Mouse (Mus musculus) heart, adult 2 months (tissue): Measurements from ENCODE around the gene Tmco5. TPM values are rescaled to one million over a fixed set of nuclear protein-coding genes. Genes with fewer than 3 reads are reported as not detected.

Experiments
- DNase-seq, 2 experiments: peaks; one replicate each; pipeline ENCODE4 v3.0.0; 2021
- H3K27ac ChIP-seq: fragments of 200-600 bp; 2 replicates; pipeline ENCODE4 v1.8.1; 2022
- H3K27me3 ChIP-seq: fragments of 200-500 bp; 2 replicates; pipeline ENCODE4 v1.6.1; 2012; ENCODE audit warnings: mild to moderate bottlenecking, low read length, inconsistent platforms, mixed read lengths; ENCODE audit not compliant: control insufficient read depth, insufficient read depth
- H3K36me3 ChIP-seq: fragments of 200-500 bp; 2 replicates; pipeline ENCODE4 v1.6.1; 2012; ENCODE audit warnings: low read length, inconsistent platforms; ENCODE audit not compliant: control insufficient read depth, insufficient read depth
- H3K4me1 ChIP-seq: fragments of 200-500 bp; 2 replicates; pipeline ENCODE4 v1.6.1; 2011; ENCODE audit warnings: low read length; ENCODE audit not compliant: control insufficient read depth, insufficient read depth
- H3K4me3 ChIP-seq: fragments of 200-600 bp; 2 replicates; pipeline ENCODE4 v1.8.1; 2022
- H3K79me2 ChIP-seq: fragments of 200-500 bp; replicated peaks from 2 replicates; pipeline ENCODE4 v1.6.1; 2012; ENCODE audit warnings: mild to moderate bottlenecking, inconsistent platforms, low read length, moderate library complexity, mixed read lengths; ENCODE audit not compliant: control insufficient read depth, insufficient read depth
- H3K9ac ChIP-seq: fragments of 200-500 bp; 2 replicates; pipeline ENCODE4 v1.6.1; 2012; ENCODE audit warnings: low read depth, mild to moderate bottlenecking, control low read depth, inconsistent platforms, low read length, mixed read lengths
- CTCF ChIP-seq: fragments of 200-600 bp; IDR thresholded peaks from 2 replicates; pipeline ENCODE4 v1.8.1; 2022; ENCODE audit warnings: antibody characterized with exemption, mild to moderate bottlenecking, moderate library complexity
- EP300 ChIP-seq: fragments of 200-500 bp; IDR thresholded peaks from 2 replicates; pipeline ENCODE4 v1.6.1; 2011; ENCODE audit warnings: low read depth, low read length, control low read depth; ENCODE audit not compliant: insufficient read depth
- POLR2A ChIP-seq: fragments of 200-500 bp; IDR thresholded peaks from 2 replicates; pipeline ENCODE4 v1.6.1; 2011; ENCODE audit warnings: mild to moderate bottlenecking, low read depth, low read length, control low read depth; ENCODE audit not compliant: insufficient read depth
- WGBS: fragments of 180-500 bp; shearing (Covaris S2); methylation state at CpG from one replicate; pipeline ENCODE4 v1.1.7; 2018; 5-methylcytosine and 5-hydroxymethylcytosine counted together
- intact Hi-C: fragments of 180-260 bp; cut with DNase I; formaldehyde crosslinking; loops from one replicate; pipeline ENCODE4 v1.15.1; 2025
- polyA plus RNA-seq: library from polyadenylated mRNA; depleted of rRNA; stranded (reverse); fragments of >200 nt; gene quantifications from 2 replicates; pipeline ENCODE4 v1.2.3, GENCODE M21; 2012
- total RNA-seq, 2 experiments: library from RNA; stranded (reverse); gene quantifications; 2 replicates each; pipeline ENCODE4 v1.2.3; 2021

The Tmco5 gene
- total and polyA plus RNA-seq, 3 experiments = not detected

GRCm38 (mm10) chr2:116852249-116852648, 26.2 kb upstream of the Tmco5 start:
- Histone ChIP-seq H3K27ac (no peak overlapping the region), H3K27me3 (no peaks in the 10 kb centered on the region), H3K36me3 (no peaks in the 10 kb centered on the region), H3K4me3 (no peak overlapping the region), H3K9ac (no peak overlapping the region), H3K4me1 (no peaks in the 10 kb centered on the region), H3K79me2 (no peaks in the 10 kb centered on the region)
- intact Hi-C loops = no loop called here
- DNase-seq = no peak
- no peak for TF ChIP-seq POLR2A
- TF ChIP-seq CTCF = no peak
- 16% methylated on average over 5 of the region's 5 CpGs for WGBS

- Histone ChIP-seq H3K27ac (no peak overlapping the region), H3K4me1 (no peaks in the 10 kb centered on the region), H3K9ac (no peak overlapping the region), H3K79me2 (no peaks in the 10 kb centered on the region), H3K36me3 (no peaks in the 10 kb centered on the region), H3K4me3 (no peak overlapping the region), H3K27me3 (no peaks in the 10 kb centered on the region)
- DNase-seq = no peak
- intact Hi-C loops = no loop called here
- WGBS = 67% methylated on average over 6 of the region's 6 CpGs
- no peak for TF ChIP-seq EP300
- TF ChIP-seq POLR2A = no peak
- no peak for TF ChIP-seq CTCF
Observed at GRCm38 (mm10) chr2:116858703-116859102, 19.8 kb upstream of the Tmco5 start.

GRCm38 (mm10) chr2:116876955-116877615, 1.4 kb upstream of the Tmco5 start:
- Histone ChIP-seq H3K27me3 (no peaks in the 10 kb centered on the region), H3K4me3 (no peak overlapping the region), H3K4me1 (no peaks in the 10 kb centered on the region), H3K9ac (no peak overlapping the region), H3K27ac (no peak overlapping the region), H3K36me3 (no peaks in the 10 kb centered on the region), H3K79me2 (no peaks in the 10 kb centered on the region)
- no peak for TF ChIP-seq POLR2A
- no peak for TF ChIP-seq EP300
- TF ChIP-seq CTCF = no peak
- WGBS = 48% methylated on average over 9 of the region's 9 CpGs
- intact Hi-C loops = no loop called here
- no peak for DNase-seq

GRCm38 (mm10) chr2:116879730-116880129, 1.2 kb downstream of the Tmco5 start:
- no peak for TF ChIP-seq EP300
- no peak for TF ChIP-seq POLR2A
- no peak for TF ChIP-seq CTCF
- no peak for DNase-seq
- intact Hi-C loops = no loop called here
- no peak overlapping the region for H3K9ac ChIP-seq
- H3K27ac ChIP-seq = no peak overlapping the region
- no peaks in the 10 kb centered on the region for H3K36me3 ChIP-seq
- H3K79me2 ChIP-seq = no peaks in the 10 kb centered on the region
- no peak overlapping the region for H3K4me3 ChIP-seq
- H3K27me3 ChIP-seq = no peaks in the 10 kb centered on the region
- WGBS = 73% methylated on average over 3 of the region's 3 CpGs
- H3K4me1 ChIP-seq = no peaks in the 10 kb centered on the region

GRCm38 (mm10) chr2:116893316-116893987, 15.0 kb downstream of the Tmco5 start:
- WGBS = 37% methylated on average over 14 of the region's 14 CpGs
- H3K79me2 ChIP-seq = no peaks in the 10 kb centered on the region
- no peaks in the 10 kb centered on the region for H3K27me3 ChIP-seq
- TF ChIP-seq CTCF (no peak), POLR2A (no peak)
- intact Hi-C loops = no loop called here
- H3K27ac ChIP-seq = no peak overlapping the region
- H3K9ac ChIP-seq = no peak overlapping the region
- H3K4me1 ChIP-seq = 0 out of 2 replicates have a peak, but pooled peaks cover 1% of the 10 kb centered on the region
- no peaks in the 10 kb centered on the region for H3K36me3 ChIP-seq
- no peak for DNase-seq
- no peak overlapping the region for H3K4me3 ChIP-seq

GRCm38 (mm10) chr2:116893988-116894363, 15.5 kb downstream of the Tmco5 start:
- Histone ChIP-seq H3K27ac (no peak overlapping the region), H3K9ac (0 out of 2 replicates have a peak overlapping the region, but pooled peaks have one; percentile 38), H3K4me1 (0 out of 2 replicates have a peak, but pooled peaks cover 1% of the 10 kb centered on the region), H3K4me3 (no peak overlapping the region), H3K27me3 (no peaks in the 10 kb centered on the region), H3K79me2 (no peaks in the 10 kb centered on the region), H3K36me3 (no peaks in the 10 kb centered on the region)
- DNase-seq = peak; percentile 12 to 20
- 5% methylated on average over 9 of the region's 9 CpGs for WGBS
- TF ChIP-seq EP300 (0 out of 2 replicates have a peak, but pooled peaks have one; percentile 36), POLR2A (no peak), CTCF (peak; percentile 71)
- intact Hi-C loops = no loop called here
